Mouse (Mus musculus) thymus, postnatal 14 days (tissue): Measurements from ENCODE around the gene Mylk.

ENCODE experiments used
- DNase-seq: peaks from one replicate; pipeline ENCODE4 v3.0.0; 2021

The Mylk gene

GRCm38 (mm10) chr16:34917373-34917900, 172.4 kb downstream of the Mylk start:
- DNase-seq = no peak

- DNase-seq = no peak
These were observed 175.2 kb downstream of the Mylk start for GRCm38 (mm10) chr16:34920182-34920581.

GRCm38 (mm10) chr16:34920868-34921267, 175.9 kb downstream of the Mylk start:
- DNase-seq = no peak

GRCm38 (mm10) chr16:34921319-34921718, 176.3 kb downstream of the Mylk start:
- DNase-seq = no peak

- no peak for DNase-seq
These were observed 178.6 kb downstream of the Mylk start for GRCm38 (mm10) chr16:34923630-34924029.

GRCm38 (mm10) chr16:34924324-34924723, 179.3 kb downstream of the Mylk start:
- DNase-seq = no peak

GRCm38 (mm10) chr16:34924937-34925618, 180.1 kb downstream of the Mylk start:
- no peak for DNase-seq

GRCm38 (mm10) chr16:34926531-34927435, 181.8 kb downstream of the Mylk start:
- DNase-seq = no peak

- DNase-seq = no peak
These were observed 184.7 kb downstream of the Mylk start for GRCm38 (mm10) chr16:34929686-34930085.

GRCm38 (mm10) chr16:34930110-34930509, 185.1 kb downstream of the Mylk start:
- no peak for DNase-seq

GRCm38 (mm10) chr16:34931306-34931705, 186.3 kb downstream of the Mylk start:
- no peak for DNase-seq

- DNase-seq = no peak
These were observed 188.2 kb downstream of the Mylk start for GRCm38 (mm10) chr16:34933173-34933572.

GRCm38 (mm10) chr16:34934486-34934885, 189.5 kb downstream of the Mylk start:
- no peak for DNase-seq

- no peak for DNase-seq
These were observed 190.7 kb downstream of the Mylk start for GRCm38 (mm10) chr16:34935514-34936338.

GRCm38 (mm10) chr16:34936339-34936810, 191.4 kb downstream of the Mylk start:
- no peak for DNase-seq

- DNase-seq = no peak
These were observed 192.6 kb downstream of the Mylk start for GRCm38 (mm10) chr16:34937611-34938010.

GRCm38 (mm10) chr16:34938248-34938647, 193.2 kb downstream of the Mylk start:
- no peak for DNase-seq

- no peak for DNase-seq
These were observed 194.9 kb downstream of the Mylk start for GRCm38 (mm10) chr16:34939951-34940350.

- no peak for DNase-seq
These were observed 195.4 kb downstream of the Mylk start for GRCm38 (mm10) chr16:34940363-34940762.

- no peak for DNase-seq
These were observed 196.9 kb downstream of the Mylk start for GRCm38 (mm10) chr16:34941915-34942314.

GRCm38 (mm10) chr16:34946301-34946700, 201.3 kb downstream of the Mylk start:
- no peak for DNase-seq

GRCm38 (mm10) chr16:34950935-34951334, 205.9 kb downstream of the Mylk start:
- no peak for DNase-seq

GRCm38 (mm10) chr16:34952254-34952653, 207.2 kb downstream of the Mylk start:
- DNase-seq = no peak
